Mouse (Mus musculus) lung, postnatal 14 days (tissue): ENCODE results near the gene Ptprcap.
"Not testable (repeated sequence)": the region's sequence is repeated elsewhere in the genome, so short reads cannot be mapped to it uniquely, and the experiment has no call there.

Experiments
- DNase-seq: peaks from one replicate; pipeline ENCODE4 v3.0.0; 2021

Ptprcap gene

GRCm38 (mm10) chr19:4153232-4153654, at the start of gene Ptprcap:
Gene Ptprcap, plus strand, starts transcription at chr19:4153604.
- DNase-seq = no peak

DNA sequence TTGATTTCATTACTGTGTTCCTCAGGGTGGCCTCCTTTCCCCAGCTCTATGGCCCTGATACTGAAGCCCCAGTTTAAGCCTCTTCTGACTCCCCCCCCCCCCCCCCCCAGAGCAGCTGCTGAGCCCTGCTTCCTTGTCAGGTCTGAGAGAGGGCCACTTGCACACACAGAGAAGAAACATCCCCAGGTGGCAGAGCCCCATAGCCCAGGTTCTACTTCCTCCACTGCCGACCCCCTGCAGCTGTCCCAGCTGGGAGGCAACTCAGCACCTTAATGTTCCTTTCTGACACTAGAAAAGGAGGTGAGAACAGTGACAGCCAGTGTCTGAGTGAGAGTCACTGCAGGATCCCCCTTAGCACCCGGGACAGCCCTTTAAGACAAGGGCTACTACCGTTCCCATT, 49.6 kb upstream of the Ptprcap start:
- no peak for DNase-seq

- no peak for DNase-seq
These were observed 48.7 kb upstream of the Ptprcap start for GRCm38 (mm10) chr19:4104675-4105194.

GRCm38 (mm10) chr19:4106654-4107053, 46.8 kb upstream of the Ptprcap start:
- DNase-seq = no peak

- no peak for DNase-seq
These were observed 44.9 kb upstream of the Ptprcap start for GRCm38 (mm10) chr19:4108535-4108934.

DNA sequence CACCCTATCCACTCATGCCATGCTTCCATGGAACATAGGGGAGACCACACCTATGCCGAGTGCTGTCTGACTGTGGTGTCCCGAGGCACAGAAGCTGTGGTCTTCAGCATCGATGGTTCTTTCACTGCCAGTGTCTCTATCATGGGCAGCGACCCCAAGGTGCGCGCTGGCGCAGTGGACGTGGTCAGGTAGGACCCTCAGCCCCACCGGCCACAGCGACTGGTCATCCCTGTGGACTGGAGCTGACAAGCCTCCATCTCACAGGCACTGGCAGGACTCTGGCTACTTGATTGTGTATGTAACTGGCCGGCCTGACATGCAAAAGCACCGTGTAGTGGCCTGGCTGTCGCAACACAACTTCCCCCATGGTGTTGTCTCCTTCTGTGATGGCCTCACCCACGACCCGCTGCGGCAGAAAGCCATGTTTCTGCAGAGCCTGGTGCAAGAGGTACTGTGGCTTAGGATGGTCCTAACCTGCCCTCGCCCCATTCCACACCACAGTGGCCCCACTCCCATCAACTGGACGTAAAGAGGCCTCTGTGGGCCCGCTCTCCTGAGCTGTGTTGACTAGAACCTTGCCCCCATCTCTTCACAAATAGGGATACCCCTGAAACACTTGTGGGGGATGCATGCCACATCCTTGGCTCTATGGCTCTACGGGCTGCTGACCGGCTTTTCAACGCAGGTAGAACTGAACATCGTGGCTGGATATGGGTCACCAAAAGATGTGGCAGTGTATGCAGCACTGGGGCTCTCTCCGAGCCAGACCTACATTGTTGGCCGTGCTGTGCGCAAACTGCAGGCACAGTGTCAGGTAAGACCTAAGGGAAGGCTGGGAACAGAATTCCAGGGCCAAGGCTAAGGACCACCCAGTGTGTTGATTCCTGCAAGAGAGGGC, 41.1 kb upstream of the Ptprcap start:
- no peak for DNase-seq

DNA sequence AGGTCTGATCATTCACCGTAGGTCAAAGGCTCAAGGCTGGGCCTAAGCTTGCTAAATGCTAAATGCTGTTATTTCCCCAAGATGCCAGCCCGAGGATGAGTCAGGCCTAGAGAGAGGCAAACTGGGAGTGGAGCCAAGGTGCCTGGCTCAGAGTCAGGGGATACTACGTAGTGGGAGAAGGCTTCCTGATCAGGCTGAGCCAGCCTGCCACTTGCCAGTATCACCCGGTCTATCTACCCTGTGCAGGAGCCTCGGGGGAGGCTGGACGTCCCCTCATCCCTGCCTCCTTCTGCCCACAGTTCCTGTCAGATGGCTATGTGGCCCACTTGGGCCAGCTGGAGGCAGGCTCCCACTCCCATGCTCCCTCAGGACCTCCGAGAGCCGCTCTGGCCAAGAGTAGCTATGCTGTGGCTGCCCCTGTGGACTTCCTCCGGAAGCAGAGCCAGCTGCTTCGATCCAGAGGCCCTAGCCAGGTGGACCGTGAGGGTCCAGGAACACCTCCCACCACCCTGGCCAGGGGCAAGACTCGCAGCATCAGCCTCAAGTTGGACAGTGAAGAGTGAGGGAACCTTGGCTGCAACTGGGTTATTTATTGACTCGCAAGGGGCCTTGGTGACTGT, 40.1 kb upstream of the Ptprcap start:
- peak; percentile 80 for DNase-seq

- no peak for DNase-seq
These were observed 39.6 kb upstream of the Ptprcap start for GRCm38 (mm10) chr19:4113806-4114230.

- DNase-seq = no peak
These were observed 38.9 kb upstream of the Ptprcap start for GRCm38 (mm10) chr19:4114551-4114950.

DNA sequence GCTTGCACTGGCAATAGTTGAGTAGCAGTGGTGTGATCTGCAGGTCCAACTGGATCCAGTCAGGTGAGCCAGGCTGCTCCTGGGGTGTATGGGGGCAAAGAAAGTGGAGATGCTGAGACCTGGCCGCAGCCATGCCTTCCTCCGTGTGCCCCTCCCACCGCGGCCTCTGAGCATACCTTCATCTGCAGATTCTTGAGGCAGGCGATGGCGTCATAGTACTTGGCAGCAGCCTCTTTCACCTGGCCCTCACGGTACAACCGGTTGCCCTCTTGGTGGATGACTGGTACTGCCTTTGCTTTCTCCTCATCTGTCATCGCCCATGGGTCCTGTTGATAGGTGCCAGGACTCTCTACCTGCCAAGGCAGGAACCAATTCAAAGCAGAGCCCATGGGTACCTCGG, 38.3 kb upstream of the Ptprcap start:
- DNase-seq = no peak

- no peak for DNase-seq
These were observed 37.6 kb upstream of the Ptprcap start for GRCm38 (mm10) chr19:4115816-4116215.

DNA sequence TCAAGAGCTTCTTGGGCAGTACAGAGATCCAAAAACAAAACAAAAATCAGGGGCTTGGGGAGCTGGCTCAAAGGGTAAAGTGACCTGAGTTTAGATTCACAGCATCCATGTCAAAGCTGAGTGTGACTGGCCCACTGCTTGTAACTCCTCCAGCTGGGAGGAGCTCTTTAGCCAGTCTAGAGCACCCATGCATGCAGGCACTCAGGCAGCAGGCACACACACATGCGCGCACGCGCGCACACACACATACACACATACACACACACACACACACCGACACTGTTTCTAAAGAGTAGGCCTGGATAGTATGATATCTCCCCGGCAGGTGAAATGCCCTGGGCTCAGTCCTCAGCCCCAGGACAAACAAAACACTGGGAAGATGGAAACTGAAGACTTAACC, 36.4 kb upstream of the Ptprcap start:
- DNase-seq = no peak

GRCm38 (mm10) chr19:4118350-4118749, 35.1 kb upstream of the Ptprcap start:
- no peak for DNase-seq

DNA sequence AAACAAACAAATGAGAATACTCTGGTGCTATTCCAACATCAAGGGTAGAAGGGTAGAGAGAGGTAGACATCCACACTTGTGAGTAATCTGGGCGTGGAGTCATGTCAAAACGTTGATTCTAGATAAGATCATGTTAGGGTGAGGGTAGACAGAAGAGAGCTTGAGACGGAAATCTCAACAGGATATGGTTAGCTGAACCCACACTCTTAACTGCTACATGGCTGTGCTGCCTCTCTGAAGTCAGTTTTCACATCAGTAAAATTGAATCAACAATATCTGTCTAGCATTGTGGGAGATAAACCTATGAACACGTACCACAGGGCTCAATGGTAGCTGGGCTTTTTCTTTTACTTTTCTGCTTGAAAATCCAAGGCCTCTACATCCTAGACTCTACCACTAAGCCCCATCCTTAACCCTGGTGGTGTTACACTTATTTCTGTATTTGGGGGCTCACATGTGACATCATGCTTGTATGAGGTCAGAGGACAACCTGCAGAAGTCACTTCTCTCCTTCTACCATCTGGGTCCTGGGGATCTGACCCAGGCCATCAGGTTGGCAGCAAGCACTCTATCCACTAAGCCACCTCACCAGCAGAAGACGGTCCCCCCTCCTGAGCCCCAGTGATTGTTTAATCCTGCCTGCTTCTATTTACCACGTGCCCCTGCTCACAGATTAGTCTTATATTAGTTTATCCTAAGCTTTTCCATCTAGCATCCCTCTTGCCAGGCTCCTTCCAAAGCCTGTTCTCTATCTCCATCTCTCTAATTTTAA, 33.5 kb upstream of the Ptprcap start:
- no peak for DNase-seq

DNA sequence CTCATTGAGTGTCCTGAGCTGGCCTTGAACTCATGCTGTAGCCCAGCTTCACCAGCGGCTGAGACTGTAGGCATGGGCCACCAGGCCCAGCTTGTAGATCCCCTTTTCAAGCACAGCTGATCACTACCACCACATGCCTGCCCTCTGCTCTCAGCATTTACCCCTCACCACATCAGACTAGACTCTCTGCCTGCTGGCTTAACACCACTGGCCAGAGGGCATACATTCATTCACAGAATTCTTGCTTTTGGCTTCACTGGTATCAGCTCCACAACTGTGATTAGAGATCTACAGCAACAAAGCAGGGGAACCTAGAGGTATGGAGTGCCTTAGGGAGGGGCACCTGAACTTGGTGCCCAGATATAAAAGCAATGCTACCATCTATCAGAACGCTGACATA, 32.9 kb upstream of the Ptprcap start:
- DNase-seq = no peak

DNA sequence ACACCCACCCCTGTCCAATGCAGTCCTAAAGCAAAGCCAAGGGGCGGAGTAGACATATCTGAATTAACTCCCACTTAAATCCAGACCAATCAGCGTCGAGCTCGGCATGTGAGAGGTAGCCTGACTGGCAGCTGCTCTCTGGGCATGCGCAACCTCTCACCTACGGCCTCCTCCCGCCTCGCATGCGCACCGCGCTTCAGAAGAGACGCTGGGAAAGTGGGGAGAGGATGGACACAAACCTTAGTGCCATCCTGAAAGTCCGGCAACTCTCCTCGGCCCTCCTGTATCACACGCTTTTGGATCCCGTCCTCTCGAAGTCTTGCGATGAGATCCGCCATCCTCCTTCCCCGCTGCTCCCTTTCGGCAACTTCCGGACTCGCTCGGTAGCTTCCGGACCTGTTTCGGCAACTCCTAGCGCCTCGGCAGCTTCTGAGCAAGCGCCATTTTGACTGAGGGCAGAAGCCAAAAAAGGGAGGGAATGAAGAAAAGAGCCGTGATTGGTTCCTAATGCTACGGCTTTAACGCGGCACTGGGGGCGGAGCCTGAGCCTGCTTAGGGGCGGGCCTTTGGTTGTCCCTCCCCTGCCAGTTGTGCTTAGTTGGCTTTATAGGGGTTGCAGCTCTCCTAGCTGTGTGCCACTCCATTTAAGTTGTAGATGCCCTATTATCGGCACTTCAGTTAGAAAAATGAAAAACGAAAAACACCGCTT, 32.2 kb upstream of the Ptprcap start:
- DNase-seq = peak; percentile 99

DNA sequence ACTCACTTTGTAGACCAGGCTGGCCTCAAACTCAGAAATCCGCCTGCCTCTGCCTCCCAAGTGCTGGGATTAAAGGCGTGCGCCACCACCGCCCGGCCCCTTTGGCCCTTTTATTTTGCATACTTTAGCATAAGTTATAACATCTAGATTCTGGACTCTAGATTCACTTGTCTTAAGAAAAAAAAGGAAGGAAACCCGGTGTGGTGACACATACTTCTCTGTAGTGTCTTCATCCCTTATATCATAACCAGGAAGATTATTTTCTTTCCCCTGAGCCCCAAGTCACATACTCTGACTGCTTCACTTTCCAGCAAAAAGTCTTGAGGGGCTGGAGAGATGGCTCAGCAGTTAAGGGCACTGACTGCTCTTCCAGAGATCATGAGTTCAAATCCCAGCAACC, 31.5 kb upstream of the Ptprcap start:
- not testable (repeated sequence) for DNase-seq

DNA sequence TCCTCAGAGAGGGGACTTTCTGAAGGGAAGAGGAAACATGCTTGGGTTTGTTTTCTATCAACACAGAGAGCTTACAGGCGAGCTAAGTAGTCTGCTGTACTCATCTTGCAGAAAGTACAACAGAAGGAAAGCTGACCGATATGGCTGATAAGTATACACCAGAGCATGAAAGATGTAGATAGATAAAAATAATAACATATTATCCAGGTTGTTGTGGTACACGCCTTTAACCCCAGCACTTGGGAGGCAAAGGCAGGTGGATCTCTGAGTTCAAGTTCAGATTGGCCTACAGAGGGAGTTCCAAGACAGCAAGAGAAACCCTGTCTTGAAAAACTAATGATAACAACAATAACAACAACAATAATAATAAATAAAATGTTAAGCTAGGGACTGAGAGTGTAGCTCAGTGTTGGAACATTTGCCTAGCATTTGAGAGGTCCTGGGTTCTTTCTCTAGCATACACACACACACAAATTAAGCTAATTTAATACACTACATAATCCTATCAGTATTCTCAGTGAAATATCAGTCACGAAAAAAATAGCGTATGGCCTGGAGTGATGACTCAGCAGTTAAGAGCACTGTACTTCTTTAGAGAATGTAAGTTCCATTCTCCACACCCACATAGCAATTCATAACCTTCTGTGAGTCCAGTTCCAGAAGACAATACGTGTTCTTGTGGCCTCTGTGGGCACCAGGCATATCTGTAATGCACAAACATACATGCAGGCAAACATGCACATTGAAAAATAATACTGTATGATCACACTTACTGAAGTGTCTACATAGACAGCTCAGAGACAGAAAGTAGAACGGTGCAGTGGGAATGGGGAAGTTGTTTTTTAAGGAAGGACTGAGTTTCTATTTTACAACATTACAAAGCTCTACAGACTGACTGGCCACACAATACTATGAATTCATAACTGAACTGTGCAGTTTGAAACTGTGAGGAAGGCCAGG, 30.7 kb upstream of the Ptprcap start:
- DNase-seq = no peak

- no peak for DNase-seq
These were observed 29.0 kb upstream of the Ptprcap start for GRCm38 (mm10) chr19:4124432-4124831.

GRCm38 (mm10) chr19:4125268-4125667, 28.1 kb upstream of the Ptprcap start:
- DNase-seq = not testable (repeated sequence)
